Mouse (Mus musculus): ENCODE data around the gene Prmt1.
"Not testable (repeated sequence)": the region's sequence is repeated elsewhere in the genome, so short reads cannot be mapped to it uniquely, and the experiment has no call there.

The Prmt1 gene

DNA sequence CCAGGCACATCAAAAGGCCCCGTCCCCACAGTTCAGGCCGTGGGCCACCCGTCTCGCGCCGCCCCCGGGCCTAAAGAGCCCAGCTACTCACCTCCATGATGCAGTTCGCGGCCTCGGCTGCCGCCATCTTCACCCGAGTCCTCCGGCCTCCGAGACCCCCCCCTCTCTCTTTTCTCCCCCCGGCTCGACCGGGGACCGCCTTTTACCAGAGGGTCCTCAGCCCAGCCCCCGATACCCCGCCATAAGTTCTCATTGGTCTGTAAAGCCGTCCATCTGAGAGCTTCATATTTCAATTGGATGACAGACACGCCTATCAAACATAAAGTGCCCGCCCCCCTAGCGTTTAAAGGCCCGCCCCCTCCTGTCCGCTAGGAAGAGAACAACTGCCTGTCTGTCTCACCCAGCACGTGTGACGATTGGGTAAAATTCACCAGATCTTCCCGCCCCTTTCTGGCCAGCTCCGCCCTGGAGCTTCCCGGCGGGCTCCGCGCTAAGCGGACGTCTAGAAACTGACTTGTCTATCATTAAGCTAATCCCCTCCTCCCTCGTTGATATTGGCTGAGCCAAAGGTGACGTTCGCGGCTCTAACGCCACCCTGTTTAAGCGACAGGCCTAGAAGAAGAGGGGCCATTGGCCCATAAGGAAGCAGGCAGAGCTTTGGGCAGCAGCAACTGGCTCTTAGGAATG, at the start of gene Prmt1:
TSS of gene Prmt1 (minus strand) at position 377 of the 687 bp plus-strand sequence.
- in situ Hi-C loops (cut with MboI; ENCODE audit: low sequenced_read_pairs) = no loop called here

DNA sequence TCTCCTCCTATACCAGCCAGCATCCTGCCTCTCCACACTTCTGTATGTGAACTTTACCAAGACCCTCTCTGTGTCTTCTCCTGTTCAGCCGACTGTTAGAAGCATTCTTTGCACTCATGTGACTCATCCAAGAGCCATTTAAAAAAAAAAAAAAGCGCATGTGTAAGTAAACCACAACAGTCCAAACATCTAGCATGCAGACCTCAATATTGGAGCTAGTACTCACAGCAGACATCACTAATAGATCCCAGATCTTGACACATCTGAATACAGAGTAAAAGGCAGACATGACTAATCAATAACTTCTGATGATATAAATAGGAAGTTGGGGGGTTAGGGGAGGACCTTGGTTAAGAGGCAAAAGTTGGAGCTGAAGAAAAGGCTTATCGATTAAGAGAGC, 49.3 kb upstream of the Prmt1 start:
- in situ Hi-C loops (cut with MboI; ENCODE audit: low sequenced_read_pairs) = no loop called here

DNA sequence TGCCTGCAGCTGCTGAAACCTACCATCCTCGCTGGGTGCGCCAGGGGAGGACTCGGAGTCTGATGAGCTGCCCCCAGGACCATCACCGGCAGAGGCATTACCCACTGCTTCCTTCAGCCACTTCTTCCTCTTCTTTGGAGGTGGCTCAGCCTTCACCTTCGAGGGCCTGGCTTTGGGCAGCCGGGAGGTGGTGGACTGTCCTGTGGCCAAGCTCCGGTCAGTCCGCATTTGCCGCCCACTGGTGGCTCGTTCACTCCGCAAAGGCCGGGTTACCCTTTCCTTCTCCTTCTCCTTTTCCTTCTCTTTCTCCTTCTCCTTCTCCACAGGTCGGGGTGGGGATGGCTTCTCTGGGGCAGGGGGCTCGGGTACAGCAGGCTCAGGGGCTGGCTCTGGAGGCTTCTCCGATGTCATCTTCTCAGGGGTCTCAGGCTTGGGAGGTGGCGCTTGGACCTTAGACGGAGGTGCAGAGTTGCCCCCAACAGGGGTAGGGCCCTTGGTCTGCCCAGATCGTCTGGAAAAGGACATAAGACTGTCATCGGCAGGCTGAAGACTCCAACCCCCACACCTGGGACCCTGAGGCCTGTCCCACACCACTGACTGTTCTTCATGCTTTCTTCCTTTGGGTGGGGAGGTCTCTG, 47.5 kb upstream of the Prmt1 start:
- in situ Hi-C loops (cut with MboI; ENCODE audit: low sequenced_read_pairs) = no loop called here

DNA sequence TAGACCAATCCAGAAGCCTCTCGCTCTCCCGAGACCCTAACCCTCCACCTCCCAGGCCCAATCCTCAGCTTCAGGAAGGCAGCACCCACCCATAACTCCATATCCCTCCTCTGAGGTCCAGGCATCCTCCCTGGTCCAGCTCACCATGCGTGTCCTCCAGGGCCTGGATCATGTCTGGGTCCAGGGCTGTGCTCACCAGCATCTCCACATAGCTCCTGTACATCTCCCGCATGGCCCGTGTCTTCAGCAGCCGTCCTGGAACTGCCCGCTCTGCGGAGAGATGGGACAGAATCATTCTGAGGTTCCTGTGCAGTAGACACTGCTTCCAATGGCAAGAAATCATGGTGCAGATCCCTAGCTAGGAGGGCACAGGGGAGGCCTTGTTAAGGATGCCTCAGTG, 44.5 kb upstream of the Prmt1 start:
- in situ Hi-C loops (cut with MboI; ENCODE audit: low sequenced_read_pairs) = no loop called here

DNA sequence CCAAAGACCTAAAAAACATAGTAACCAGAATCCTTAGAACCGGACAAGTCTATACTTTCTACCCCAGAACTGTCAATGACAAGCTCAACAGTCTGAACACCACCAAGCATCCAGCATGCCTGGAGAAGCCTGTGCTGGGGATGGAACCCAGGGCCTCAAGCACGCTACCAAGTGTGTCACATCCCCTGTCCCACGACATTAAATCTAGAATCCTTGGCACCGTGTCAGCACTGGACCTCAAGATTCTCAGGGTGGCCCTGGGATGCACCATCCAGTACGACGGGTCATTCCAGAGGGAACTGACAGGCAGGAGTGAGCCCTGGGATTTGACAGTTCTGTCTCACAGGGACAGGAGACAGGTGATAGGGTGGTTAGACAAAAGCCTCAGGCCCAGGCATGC, 43.6 kb upstream of the Prmt1 start:
- in situ Hi-C loops (cut with MboI; ENCODE audit: low sequenced_read_pairs) = no loop called here

DNA sequence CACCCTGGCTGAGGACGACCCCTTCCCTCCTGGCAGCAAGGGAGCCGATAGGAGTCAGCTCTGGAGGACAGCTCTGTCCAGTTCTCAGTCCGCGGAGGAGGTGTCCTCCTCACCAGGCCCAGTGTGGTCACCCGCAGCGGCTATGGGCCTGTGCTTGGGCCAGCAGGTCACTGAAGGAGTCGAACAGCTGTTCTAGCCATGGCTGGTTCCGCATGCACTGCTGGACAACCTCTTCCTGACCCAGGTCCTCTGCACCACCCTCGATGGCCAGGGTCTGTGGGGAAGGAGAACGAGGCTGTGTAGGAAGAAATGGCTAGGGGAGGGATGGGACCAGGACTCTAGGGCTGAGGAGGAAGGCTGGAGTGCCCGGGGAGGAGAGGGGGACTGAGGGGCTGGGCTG, 42.0 kb upstream of the Prmt1 start:
- in situ Hi-C loops (cut with MboI; ENCODE audit: low sequenced_read_pairs) = no loop called here

DNA sequence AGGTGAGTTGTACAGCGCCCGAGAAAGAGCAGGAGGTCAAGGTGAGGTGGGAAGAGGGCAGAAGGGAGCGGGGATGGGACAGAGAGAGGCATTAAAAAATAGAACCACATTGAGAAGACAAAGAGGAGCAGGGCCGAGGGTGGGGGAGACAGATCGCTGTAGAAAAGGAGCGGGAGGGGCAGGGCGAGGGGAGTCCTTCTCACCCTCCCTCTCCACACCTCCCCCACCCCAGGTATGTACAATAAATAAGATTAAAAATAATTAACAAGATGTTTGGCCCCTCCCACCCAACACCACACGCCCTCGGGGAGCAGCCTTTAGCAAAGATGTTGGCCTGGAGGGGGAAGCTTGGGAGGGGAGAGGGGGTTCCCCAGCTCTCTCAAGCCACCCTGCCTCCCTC, 41.4 kb upstream of the Prmt1 start:
- in situ Hi-C loops (cut with MboI; ENCODE audit: low sequenced_read_pairs) = no loop called here

DNA sequence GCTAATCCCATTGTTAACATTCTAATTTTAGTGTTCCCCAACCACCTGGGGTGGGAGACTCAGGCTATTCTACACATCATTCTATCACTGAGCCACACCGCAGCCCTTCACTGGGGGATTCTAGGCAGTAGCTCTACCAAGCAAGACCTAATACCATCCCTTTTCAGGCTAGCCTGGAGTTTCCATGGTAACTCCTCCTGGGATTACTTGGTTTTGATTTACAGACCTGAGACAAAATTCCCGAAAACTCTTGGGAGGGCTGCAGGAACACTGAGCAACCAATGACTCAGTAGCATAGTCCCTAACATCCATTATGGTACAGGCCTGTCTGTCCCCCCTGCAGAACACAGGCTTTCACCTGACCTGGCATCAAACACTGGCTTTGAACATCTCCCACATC, 39.9 kb upstream of the Prmt1 start:
- in situ Hi-C loops (cut with MboI; ENCODE audit: low sequenced_read_pairs) = no loop called here

DNA sequence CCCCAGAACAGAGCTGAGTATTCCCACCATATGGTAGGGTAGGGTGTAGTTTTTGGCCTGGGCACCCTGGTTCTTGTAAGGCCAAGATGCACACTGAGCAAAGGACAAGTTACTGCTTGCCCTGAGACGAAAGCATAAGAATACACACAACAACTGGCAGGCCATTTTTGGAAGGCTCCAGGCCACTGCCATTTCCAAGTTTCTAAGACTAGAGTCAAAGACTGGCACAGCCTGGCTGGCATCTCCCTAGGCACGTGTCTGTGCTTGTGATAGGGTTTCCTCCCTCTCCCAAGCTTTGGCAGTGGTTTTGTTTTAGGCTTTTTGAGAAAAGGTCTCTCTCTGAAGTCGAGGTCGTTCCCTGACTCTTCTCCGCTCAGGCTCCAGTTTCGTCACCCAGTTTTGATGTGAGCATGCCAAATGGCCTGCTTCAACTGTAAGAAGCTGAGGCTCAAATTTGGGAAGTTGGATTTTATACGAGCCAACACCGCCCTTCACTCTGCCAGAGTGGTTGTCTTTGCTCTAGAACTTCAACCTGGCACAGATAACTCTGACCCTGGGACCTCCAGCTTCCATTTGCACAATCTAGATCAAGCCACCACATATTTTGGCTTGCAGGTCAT, 39.3 kb upstream of the Prmt1 start:
- in situ Hi-C loops (cut with MboI; ENCODE audit: low sequenced_read_pairs) = no loop called here

DNA sequence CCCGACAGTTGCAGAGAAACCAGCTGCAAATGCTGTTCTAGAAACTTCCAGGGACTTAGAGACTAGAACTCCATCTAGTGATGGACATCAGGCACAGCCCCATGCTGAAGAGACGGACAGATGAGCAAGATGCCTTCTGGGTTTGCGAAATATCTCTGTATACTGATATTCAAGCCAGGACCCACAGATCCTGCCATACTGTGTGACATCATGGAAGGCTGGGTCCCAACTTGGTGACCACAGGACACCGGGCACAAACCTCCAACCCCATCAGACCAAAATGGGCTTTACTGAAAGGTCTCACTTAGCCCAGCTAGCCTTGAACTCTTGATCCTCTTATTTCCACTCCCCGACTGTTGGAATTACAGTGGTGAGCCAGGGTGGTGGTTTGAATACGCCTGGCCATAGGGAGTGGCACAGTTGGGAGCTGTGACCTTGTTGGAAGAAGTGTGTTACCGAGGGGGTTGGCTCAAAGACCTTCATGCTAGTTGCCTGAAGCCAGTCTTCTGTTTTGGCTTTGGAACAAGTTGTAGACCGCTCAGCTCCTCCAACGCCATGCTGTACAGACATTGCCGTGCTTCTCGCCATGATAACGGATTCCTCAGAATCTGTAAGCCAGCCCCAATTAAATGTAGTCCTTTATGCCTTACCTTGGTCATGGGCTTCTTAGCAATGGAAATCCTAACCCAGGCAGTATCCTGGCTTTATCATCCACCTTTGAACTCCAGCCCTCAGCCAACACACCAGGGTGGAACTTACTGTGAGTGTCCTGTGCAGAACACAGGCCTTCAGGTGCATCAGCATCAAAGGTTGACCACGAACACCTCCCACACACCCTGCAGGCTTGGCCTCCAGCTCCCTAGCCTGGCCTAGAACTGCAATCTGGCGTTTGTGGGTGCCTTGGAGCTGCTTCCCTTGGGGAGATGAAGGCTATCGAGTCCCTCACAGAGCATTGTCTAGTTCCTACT, 38.2 kb upstream of the Prmt1 start:
- in situ Hi-C loops (cut with MboI; ENCODE audit: low sequenced_read_pairs) = no loop called here

DNA sequence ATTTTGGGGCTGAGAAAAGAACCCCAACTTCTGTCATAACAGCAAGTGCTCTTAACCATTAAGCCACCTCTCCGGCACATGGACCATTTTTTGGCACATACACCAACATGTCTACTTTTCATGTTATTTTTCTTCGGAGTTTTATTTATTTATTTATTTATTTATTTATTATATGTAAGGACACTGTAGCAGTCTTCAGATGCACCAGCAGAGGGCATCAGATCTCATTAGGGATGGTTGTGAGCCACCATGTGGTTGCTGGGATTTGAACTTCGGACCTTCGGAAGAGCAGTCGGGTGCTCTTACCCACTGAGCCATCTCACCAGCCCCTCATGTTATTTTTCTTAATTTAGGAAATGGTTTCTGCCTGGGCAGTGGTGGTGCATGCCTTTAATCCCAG, 37.3 kb upstream of the Prmt1 start:
- in situ Hi-C loops (cut with MboI; ENCODE audit: low sequenced_read_pairs) = not testable (repeated sequence)

DNA sequence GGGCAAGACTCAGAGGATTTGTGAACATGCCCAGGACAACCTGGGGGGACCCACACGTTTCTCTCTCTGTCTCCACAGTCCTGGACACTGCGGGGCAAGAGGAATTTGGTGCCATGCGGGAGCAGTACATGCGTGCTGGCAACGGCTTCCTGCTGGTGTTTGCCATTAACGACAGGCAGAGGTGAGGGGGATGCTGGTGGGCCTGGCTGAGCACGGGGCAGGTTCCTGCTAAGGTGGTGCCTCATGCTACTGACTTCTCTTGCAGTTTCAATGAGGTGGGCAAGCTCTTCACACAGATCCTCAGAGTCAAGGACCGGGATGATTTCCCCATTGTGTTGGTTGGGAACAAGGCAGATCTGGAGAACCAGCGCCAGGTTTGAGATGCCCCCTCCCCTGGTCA, 33.9 kb upstream of the Prmt1 start:
- in situ Hi-C loops (cut with MboI; ENCODE audit: low sequenced_read_pairs) = no loop called here

DNA sequence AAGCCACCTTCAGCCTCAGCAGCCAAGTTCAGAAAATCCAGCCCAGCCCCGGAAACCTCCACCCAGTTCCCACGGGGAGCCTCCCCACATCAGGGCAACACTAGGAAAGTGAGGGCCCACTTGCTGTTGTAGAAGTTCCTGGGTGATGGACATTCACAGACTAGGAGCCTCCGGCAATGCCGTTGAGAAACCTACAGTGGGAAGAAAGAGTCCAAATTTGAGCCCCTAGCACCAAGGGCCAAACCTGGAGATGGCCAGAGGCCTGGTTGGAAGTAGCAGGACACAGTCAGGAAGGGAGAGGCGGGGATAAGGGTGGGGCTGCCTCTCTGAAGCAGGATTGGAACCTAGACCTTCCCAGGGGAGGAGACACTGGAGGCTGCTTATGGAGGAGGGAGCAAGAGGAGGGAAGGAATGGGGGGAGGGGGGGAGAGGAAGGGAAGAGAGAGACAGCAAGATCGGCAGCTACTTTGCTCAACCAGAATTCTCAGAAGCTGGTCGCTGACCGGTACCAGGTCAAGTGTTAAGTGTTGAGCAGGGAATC, 32.7 kb upstream of the Prmt1 start:
- in situ Hi-C loops (cut with MboI; ENCODE audit: low sequenced_read_pairs) = no loop called here

DNA sequence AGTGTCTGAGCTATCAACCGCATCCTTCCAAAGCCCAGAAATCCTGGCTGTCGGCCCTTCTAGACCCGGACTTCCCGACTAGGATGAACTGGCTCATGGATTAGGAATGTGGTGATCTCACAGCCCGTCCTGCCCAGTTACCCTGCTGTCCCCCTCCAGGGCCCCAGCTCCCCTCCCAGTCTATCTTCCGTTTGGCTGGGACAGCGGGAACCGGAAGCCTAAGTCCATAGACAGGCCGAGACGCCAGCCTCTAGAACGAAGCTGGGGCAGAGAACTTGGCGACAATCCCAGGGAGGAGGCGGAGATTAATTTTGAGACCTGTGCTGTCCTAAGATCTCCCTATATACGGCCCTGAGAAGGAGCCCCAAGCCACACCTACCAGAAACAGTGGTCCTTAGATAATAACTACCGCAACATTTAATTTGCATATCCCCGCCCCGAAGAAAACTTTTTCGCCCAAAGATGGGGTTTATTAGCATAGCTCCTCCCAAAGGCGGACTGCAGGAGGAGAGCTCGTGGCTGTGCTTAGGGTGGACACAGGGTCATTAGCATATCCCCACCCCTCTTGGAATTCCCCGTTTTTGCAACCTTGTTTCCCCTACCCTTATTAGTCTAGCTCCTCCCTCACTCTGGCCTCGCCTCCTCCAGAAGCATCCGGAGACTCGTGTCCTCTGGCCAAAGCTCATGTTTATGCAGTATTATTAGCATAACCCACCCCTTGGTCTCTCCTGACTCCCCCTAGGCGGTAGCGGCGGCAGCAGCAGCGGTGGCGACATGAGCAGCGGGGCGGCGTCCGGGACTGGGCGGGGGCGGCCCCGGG, 31.1 kb upstream of the Prmt1 start, which contains the start of gene Rras:
TSS of gene Rras (plus strand) at position 720 of the 820 bp plus-strand sequence.
- in situ Hi-C loops (cut with MboI; ENCODE audit: low sequenced_read_pairs) = no loop called here

DNA sequence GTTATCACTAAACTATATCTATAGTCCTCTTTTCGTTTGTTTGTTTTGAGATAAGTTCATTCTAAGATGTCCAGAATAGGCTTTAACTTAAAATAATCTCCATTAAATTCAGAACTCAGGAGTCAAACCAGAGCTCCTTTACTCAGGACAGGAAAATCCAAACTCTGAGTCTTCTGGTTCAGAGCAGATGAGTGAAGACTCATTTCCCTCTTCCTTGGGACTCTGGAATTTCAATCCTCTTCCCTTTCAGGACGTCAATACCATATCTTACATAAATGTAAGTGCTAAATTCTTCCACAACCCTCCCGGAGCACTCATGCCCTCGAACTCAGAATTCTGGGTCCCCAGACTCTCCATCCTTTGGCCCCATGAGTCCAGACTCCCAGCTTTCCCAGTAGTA, 30.4 kb upstream of the Prmt1 start:
- in situ Hi-C loops (cut with MboI; ENCODE audit: low sequenced_read_pairs) = no loop called here

DNA sequence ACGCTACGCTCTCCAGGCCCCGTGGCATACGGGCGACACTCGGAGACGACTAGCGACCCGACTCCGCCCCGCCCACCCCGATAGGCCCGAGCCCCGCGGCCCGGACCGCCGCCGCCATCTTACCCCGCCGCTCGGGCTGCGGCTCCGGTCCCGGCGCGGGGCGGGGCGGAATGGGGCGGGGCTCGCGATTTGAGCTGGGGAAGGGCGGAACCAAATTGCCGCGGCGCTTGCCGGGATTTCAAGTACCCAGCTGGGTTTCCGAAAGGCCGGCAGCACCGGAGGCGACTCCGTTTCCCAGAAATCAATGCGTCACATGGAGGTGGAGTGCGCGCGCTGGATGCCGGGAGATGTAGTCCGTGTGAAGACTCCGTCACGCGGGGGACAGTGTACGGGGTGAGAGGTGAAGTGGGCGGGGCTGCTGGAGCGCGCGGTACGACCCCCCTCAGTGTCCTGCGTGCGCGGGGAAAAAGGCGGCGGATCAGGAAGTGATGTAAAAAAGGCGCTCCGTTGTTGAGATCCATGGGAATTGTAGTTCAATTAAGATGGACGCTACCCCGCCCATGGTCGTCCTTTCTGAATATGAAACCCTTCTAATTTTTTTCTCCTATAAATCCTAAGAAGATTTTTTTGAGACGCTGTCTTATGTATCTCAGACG, 29.7 kb upstream of the Prmt1 start, which contains the start of gene Scaf1:
TSS of gene Scaf1 (minus strand) at position 407 of the 656 bp plus-strand sequence.
- in situ Hi-C loops (cut with MboI; ENCODE audit: low sequenced_read_pairs) = no loop called here

DNA sequence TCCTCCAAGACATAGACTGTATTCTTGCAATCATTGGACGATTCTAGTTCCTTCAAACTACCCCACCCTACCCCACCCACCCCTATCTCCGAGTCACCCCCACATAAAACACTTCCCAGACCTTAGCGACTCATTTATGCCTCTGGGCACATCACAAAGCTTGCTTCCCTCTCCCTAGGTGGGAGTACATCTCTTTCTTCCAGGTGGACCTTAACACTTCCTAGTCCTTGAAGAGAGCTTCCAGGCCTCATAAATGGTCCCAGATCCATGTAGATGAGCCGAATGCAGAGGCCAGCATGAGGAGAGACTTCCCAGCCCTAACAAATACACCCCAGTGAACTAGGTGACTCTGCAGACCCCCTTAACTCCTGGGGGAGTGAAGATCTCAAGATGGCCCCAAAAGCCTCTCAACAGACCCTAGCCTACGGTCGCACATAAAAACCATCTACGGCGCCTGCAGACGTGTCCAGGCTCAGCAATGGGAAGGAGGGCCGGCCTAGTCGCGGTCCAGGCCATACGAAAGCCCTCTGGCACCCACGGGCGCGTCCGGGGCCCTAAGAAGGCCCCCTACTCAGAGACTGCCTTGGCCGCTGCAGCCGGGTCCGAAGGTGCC, 29.1 kb upstream of the Prmt1 start:
- in situ Hi-C loops (cut with MboI; ENCODE audit: low sequenced_read_pairs) = no loop called here

DNA sequence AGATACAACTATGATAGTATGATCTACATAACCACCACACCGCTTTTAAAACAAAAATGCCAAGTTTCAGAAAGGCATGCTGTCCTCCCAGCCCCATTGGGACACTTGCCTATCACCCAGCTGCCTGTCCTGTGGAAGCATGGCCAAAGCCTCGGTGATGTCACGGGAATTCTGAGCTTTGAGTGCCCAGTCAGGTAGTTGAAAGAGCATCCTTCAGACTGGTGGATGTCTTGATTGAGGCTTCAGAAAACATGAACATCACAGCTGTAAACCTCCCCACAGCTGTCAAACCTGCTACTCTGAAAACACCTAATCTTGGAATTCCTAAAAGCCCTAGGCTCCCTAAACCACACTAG, 27.7 kb upstream of the Prmt1 start:
- in situ Hi-C loops (cut with MboI; ENCODE audit: low sequenced_read_pairs) = no loop called here

Measured in CH12F3 (cell line).